Mouse (Mus musculus): Measurements from ENCODE around the gene Slc35b4.

GRCm38 (mm10) chr6:34154202-34154601, 22.7 kb downstream of the Slc35b4 start:
- no peak for TF ChIP-seq CTCF (IDR thresholded peaks at IDR 0.05; ENCODE audit: borderline replicate concordance, control insufficient read depth, extremely low read depth, insufficient read depth, low read length, poor library complexity)
- no peak for TF ChIP-seq POLR2A (IDR thresholded peaks at IDR 0.05; ENCODE audit: control insufficient read depth, extremely low read depth, insufficient read depth, low read length, poor library complexity)
